Mouse (Mus musculus) ovary, postnatal 36 days (tissue): ENCODE measurements at regions not wholly inside any gene's neighbourhood (a gene's known extent, or its start where the extent isn't known, plus 50 kb on each side); places are given as distances from the start of the nearest gene placed in this dataset.
A peak's percentile ranks its signal among the peaks of the same experiment; 100 is the strongest.

Source experiments
- DNase-seq: peaks from one replicate; pipeline ENCODE4 v3.0.0; 2022; ENCODE audit warnings: low spot score, mixed read lengths

GRCm38 (mm10) chr9:51379589-51379988 lies 50.9 kb upstream of the 1810046K07Rik start:
- no peak for DNase-seq

GRCm38 (mm10) chr9:51393921-51394320 lies 65.2 kb upstream of the 1810046K07Rik start:
- no peak for DNase-seq

DNA sequence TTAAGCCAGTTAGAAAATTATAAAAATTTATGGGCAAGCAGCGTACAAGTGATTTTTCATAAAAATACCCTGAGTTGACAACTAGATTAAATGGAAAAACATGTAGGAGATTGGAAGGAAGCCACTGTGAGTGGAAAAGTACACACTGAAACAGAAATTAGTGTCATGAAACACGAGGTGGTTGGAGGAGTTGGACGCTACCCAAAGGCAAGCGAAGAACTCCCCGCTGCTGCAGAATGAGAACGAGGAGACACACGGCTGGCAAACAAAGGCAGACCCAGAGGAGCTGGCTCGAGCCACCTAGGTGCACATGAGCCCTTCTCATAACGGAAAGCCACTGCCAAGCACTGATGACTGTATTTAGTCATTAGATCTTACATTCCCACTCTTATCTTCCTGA lies 65.7 kb upstream of the 1810046K07Rik start:
- peak; percentile 23 for DNase-seq

DNA sequence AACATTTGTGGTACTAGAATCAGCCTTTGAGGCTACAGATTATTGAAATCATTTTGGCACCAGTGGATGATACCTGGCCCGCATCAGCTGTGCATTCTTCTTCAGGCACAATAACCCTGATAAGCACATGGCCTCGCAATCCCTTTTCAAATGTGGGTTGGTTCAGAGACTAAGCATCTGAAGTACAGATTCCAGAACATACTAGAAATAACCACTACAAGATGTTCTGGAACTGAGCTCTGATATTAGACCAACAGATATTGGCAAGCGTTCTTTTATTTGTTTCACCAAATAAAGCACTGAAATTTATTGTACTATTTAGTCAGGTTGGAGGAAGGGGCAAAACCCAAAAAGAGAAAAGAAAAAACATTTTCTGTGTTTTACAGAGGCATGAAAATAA lies 68.1 kb upstream of the 1810046K07Rik start:
- no peak for DNase-seq

DNA sequence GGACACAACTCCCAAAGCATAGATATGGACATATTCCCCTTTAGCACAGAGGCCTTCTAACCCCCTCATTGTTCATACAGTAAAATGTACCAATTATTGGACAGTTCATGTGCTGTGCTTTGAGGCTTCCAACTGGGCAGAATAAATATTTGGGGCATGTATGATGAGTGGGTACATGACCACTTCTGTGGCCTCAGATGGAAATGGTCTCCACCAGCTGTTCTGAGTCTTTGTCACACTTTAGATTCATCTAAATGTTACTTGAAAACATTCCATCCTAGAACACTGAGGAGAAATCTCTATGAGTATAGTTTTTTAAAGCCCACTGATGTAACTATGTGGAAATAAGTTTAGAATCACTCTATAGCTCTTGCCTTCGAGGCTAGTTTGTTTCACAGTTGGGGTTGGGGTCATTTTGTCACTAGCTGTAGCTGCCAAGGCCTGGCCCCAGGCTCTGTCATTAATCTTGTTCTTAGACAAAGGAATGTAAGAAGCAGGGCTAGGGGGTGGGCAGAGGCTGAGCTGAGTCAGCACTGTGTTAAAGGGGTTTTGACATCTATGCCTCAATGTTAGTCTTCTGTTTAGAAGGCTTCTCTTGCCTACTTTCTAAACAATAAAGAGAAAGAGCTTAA lies 69.0 kb upstream of the 1810046K07Rik start:
- no peak for DNase-seq

DNA sequence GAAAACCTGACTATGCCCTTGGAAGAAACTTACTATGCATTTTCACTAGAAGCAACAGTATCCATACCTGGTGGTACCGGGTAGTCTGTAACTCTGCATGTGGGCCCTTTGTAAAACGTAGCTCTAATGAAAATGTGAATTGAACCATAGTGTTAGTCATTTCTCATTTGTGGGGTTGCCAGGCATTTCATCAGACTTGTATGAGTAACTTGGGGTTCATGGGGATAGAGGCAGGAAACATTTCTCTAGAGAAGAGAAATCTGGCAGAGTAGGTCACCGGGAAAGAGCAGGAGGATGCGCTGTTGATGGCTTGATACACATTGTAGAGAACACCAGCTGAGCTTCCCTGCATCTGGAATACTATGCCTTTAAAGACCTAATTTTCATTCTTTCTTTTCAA lies 70.2 kb upstream of the 1810046K07Rik start:
- no peak for DNase-seq

DNA sequence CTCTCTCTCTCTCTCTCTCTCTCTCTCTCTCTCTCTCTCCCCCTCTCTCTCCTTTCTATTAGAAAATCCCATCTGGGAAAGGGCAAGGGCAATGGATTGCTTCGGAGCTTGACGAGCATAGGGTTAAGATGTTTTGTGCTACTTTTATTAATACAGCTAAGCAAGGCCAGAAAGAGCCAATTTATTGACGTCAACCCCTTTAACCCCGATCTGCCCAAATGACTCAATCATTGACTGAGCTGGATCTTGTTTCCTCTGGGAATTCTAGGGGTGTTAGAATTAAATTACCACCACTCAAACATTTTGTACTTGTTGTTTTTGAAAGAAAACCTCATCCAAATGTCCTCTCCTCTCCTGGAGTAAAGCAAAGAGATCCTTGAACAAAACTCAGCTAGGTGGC lies 70.6 kb upstream of the 1810046K07Rik start:
- no peak for DNase-seq

DNA sequence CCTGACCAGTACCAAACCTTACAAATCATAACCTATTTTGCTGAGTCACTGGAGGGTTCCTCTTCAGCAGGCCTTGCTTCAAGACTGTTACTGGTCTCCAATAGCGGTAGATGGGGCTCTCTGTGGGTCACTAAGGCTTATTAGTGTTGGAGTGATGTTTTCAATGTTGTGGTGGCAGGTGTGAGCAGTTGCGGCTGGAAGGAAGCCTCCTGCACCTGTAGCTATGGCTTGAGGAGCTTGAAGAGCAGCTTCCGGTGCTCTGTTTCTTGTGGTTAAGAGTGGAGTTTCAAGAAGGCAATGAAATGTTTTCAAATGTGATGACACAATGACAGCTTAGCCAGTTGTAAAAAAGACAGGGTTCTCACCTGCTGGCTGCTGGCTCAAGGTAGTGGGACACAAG lies 73.1 kb upstream of the 1810046K07Rik start:
- DNase-seq, result no peak

- DNase-seq, result no peak
Measured at GRCm38 (mm10) chr9:51407978-51408377, 79.3 kb upstream of the 1810046K07Rik start.

- DNase-seq, result no peak
Measured at GRCm38 (mm10) chr9:51418923-51419482, 90.3 kb upstream of the 1810046K07Rik start.

GRCm38 (mm10) chr9:51422553-51422952 lies 93.8 kb upstream of the 1810046K07Rik start:
- no peak for DNase-seq

- no peak for DNase-seq
Measured at GRCm38 (mm10) chr9:51423341-51423740, 94.6 kb upstream of the 1810046K07Rik start.

DNA sequence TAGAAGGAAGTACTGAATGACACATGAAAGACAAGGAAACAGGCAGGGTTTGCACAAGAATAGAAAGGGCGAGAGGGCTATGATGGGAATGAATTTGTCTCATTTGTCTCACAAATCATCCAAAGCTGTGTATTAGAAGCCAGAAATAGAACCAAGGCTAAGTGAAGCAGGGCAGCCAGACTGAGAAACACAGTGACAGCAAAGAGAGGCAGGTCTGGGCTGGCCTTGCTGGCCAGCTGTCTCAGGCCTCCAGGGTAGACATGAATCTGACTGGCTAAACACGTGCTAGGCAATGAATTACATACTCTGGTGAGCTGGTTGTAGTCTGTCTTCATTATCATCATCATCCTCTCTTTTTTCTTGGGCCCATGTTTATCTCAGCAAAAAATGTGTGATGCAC lies 101.7 kb upstream of the 1810046K07Rik start:
- no peak for DNase-seq

DNA sequence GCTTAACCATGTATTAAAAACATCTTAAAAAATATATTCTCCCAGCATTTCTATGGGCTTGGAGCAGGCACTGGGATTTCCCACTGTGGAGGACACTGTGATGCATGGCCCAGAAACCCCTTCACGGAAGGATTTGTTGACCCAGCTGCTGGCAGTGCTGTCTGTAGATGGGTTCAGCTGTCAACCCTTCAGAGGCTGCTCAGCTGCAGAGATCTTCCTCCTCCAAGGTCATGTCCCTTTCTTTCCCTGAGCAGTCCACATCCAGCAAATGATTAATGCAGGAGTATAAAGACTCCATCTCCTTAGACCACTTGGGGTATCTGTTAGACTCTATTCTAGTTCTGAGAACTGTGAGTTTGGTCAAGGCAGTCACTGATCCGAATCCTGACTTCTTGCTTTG lies 108.4 kb upstream of the 1810046K07Rik start:
- DNase-seq, result no peak

- no peak for DNase-seq
Measured at GRCm38 (mm10) chr9:51441773-51442381, 113.2 kb upstream of the 1810046K07Rik start.

DNA sequence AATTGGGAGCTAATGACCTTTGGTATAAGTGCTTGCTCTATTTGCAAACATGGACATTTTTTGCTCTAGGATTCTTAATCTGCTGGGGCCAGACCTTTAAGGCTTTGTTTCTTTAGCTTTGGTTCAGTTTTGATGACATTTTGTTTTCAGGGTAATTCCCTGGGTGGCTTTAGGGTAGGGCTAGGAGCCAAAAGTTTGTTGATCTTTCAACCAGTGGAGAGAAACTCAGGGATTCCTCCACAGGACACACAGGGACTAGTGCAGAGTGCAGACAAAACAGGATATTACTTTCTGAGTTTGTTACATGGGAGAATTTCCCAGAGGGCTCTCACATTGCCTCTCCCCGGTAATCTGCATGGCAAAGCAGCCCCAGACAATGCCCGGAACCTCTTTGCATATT lies 127.0 kb upstream of the 1810046K07Rik start:
- DNase-seq, result no peak

DNA sequence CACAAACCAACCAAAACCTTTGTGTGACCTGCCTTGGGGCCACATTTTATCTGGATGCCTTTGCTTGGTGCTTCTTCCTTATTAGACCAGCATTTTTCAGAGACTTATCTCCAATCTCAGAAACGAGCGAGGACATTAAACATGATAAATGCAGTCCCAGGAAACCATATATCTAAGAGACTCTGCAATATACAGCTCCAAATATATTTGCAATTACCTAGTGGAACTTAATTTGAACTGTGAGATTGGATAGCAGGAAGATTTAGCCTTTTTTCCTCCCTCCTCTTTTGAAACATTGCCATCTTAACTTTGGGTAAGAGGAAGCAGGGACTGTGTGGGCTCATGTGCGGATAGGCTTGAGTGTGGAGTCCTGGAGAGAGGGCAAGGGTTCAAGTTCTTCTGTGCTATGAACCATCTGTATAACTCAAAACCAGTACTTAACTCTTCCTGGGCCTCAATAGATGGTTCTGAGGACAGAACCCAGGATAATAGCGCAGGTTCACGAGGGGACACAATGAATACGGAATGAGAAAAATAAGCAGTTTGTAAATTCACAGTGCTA lies 133.8 kb upstream of the 1810046K07Rik start:
- no peak for DNase-seq

GRCm38 (mm10) chr9:51470031-51470430 lies 141.3 kb upstream of the 1810046K07Rik start:
- DNase-seq, result no peak

DNA sequence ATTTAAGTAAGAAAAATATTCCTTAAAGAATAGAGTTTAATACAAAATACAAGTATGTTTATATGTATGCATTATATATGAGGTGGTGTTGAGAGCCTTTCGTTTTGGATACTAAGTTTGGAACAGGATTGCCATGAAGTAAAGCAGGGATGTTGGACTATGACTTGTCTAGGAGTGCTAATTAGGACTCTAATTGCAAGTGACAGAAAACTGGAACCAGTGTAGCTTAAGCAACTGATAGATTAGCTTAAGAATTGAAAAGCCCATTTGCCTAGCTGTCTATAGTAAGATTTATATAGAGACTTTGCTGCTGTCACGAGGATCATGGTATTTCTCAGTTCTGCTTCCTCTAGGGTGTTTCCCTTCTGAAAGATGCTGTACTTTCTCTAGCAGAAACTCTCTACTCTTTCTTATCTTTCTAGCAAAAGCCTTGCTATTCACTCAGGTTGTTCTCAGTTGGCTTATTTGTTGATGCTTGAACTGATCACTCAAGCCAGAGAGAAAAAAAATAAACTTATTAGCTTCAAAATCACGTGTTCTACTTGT lies 147.9 kb upstream of the 1810046K07Rik start:
- no peak for DNase-seq

DNA sequence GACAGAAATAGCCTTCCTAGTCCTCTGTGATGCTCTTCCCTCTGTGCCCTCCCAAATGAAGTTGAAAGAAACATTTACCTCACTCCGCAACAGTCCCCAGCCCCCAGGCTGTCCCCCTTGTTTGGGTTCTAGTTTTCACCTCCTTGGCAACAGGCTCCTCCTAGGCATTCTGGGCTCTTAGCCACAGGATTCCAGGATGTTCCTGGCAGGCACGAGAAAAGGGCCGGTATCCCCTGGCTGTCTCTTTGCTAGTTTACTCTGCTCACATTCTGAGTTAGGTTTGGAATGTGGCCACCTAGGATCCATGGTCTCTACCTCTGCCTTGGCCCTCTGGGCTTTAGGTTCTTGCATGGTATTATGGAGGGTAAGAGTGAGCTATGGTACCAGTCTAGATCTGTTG lies 159.1 kb upstream of the 1810046K07Rik start:
- no peak for DNase-seq

DNA sequence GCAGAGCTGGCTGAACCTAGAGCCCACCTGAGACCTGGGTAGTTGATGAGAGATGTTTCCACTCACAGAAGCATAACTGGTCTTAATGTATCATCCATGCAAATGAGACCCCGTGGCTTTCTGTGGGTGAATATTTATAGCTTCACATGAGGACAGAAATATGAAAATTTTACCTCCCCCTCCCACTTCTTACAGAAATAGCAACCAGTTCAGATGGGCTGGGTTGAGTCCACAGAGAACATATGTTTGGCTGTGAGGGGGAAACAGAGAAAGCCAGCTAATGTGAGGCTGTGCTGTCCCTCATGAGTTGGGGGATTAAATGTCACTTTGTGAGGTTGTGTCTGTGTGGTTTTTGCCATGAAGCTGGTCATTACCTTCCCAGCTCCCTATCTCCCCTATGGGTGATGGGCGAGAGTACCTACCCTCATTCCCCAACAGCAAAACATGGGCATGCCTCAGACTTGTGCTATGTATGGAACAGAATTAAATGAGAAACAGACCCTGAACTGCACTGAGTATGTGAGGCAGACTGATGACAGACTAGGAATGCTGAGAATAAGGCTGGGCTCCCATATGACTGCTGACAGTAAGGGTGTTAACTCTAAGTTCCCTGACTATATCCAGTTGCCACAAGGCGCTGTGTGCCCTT lies 178.7 kb upstream of the 1810046K07Rik start:
- DNase-seq, result no peak

GRCm38 (mm10) chr9:51517643-51518042 lies 188.9 kb upstream of the 1810046K07Rik start:
- DNase-seq, result no peak

DNA sequence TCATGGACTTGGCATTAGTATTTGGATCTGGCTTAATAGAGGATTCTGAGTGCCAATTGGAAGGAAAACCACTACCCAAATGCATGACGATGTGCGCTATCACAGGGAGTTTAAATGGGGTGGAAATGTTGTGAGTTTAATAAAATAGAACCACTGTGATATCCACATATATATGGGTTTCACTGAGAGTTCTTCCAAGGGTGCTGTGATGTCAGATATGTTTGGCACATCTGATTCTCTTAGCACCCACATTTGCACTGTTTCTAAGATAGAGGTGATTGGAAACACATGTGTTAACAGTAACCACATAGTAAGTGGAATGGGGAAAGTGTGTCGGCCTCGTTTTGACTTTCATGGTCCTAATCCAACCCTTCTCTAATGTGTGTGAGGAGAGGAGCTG lies 189.7 kb upstream of the 1810046K07Rik start:
- no peak for DNase-seq
